Mouse (Mus musculus): ENCODE data around the gene Col6a3.

GRCm38 (mm10) chr1:90789506-90789905 lies 54.3 kb downstream of the Col6a3 start:
- TF ChIP-seq POLR2A (IDR thresholded peaks at IDR 0.05; ENCODE audit: borderline replicate concordance, control insufficient read depth, low read depth, low read length): no peak
- no peak for TF ChIP-seq CTCF (IDR thresholded peaks at IDR 0.05; ENCODE audit: control insufficient read depth, insufficient read depth, low read length)

All from bone marrow, adult 2 months (tissue).